Mouse (Mus musculus) forebrain, embryonic 15.5 days (tissue): ENCODE data around the gene Atp5s. TPM values are rescaled to one million over a fixed set of nuclear protein-coding genes. Genes with fewer than 3 reads are reported as not detected.

Experiments used
- ATAC-seq: fragments of 200-750 bp; cut with Nextera tagmentation; replicated peaks from 2 replicates; pipeline ENCODE4 v1.8.0; 2017; ENCODE audit warnings: mild to moderate bottlenecking, moderate TSS enrichment, moderate library complexity
- H3K27ac ChIP-seq: fragments of 300-500 bp; sonication (generic); replicated peaks from 2 replicates; pipeline ENCODE4 v1.5.1; 2015; ENCODE audit warnings: mild to moderate bottlenecking, inconsistent platforms
- H3K27me3 ChIP-seq: fragments of 300-500 bp; sonication (generic); 2 replicates; pipeline ENCODE4 v1.6.1; 2015; ENCODE audit warnings: inconsistent platforms
- H3K36me3 ChIP-seq: fragments of 300-500 bp; sonication (generic); 2 replicates; pipeline ENCODE4 v1.6.1; 2015; ENCODE audit warnings: mild to moderate bottlenecking, inconsistent platforms
- H3K4me1 ChIP-seq: fragments of 300-500 bp; sonication (generic); 2 replicates; pipeline ENCODE4 v1.6.1; 2015; ENCODE audit warnings: inconsistent platforms
- H3K4me2 ChIP-seq: fragments of 300-500 bp; sonication (generic); replicated peaks from 2 replicates; pipeline ENCODE4 v1.6.1; 2015; ENCODE audit warnings: mild to moderate bottlenecking, inconsistent platforms
- H3K4me3 ChIP-seq: fragments of 300-500 bp; sonication (generic); 2 replicates; pipeline ENCODE4 v1.5.1; 2015; ENCODE audit warnings: mild to moderate bottlenecking, inconsistent platforms
- H3K9ac ChIP-seq: fragments of 300-500 bp; sonication (generic); replicated peaks from 2 replicates; pipeline ENCODE4 v1.6.1; 2015; ENCODE audit warnings: mild to moderate bottlenecking, inconsistent platforms
- H3K9me3 ChIP-seq: fragments of 300-500 bp; sonication (generic); 2 replicates; pipeline ENCODE4 v1.6.1; 2016; ENCODE audit warnings: inconsistent platforms
- WGBS: fragments of 180-500 bp; shearing (Covaris S2); methylation state at CpG from one replicate; pipeline ENCODE4 v1.1.7; 2015; ENCODE audit warnings: mixed read lengths; 5-methylcytosine and 5-hydroxymethylcytosine counted together
- polyA plus RNA-seq: library from polyadenylated mRNA; unstranded; fragments of >200 nt; fragmentation: Nextera tagmentation; extraction: Ambion mirVana; gene quantifications from 2 replicates; pipeline ENCODE4 v1.2.1, GENCODE M21; 2015

The Atp5s gene
- 24.3 and 25.9 TPM in 2 replicates for polyA plus RNA-seq

GRCm38 (mm10) chr12:69724711-69725460, at the start of gene Atp5s, which contains the start of gene L2hgdh:
Atp5s (plus strand) TSS chr12:69724950.
L2hgdh (minus strand) TSS chr12:69724873.
- WGBS = under 1% methylated on average over 60 of the region's 60 CpGs
- H3K4me1 ChIP-seq = peaks cover 15% of the 10 kb centered on the region
- H3K27me3 ChIP-seq = no peaks in the 10 kb centered on the region
- H3K9me3 ChIP-seq = no peaks in the 10 kb centered on the region
- peak within 1 kb of the TSS; percentile 73 for H3K9ac ChIP-seq
- peak within 1 kb of the TSS; percentile 72 for H3K4me2 ChIP-seq
- peak within 1 kb of the TSS; percentile 66 for H3K27ac ChIP-seq
- H3K4me3 ChIP-seq = peak within 1 kb of the TSS; percentile 84
- peak; percentile 97 for ATAC-seq
- peaks cover 7% of the 10 kb centered on the region for H3K36me3 ChIP-seq

- Histone ChIP-seq H3K9ac (no peak overlapping the region), H3K4me3 (no peak overlapping the region), H3K4me1 (peaks cover 17% of the 10 kb centered on the region), H3K4me2 (no peak overlapping the region), H3K27ac (no peak overlapping the region), H3K27me3 (no peaks in the 10 kb centered on the region), H3K36me3 (no peaks in the 10 kb centered on the region), H3K9me3 (no peaks in the 10 kb centered on the region)
- ATAC-seq = no peak
- WGBS = 94% methylated on average over 4 of the region's 4 CpGs
Measured at GRCm38 (mm10) chr12:69676157-69676556, 48.6 kb upstream of the Atp5s start.

DNA sequence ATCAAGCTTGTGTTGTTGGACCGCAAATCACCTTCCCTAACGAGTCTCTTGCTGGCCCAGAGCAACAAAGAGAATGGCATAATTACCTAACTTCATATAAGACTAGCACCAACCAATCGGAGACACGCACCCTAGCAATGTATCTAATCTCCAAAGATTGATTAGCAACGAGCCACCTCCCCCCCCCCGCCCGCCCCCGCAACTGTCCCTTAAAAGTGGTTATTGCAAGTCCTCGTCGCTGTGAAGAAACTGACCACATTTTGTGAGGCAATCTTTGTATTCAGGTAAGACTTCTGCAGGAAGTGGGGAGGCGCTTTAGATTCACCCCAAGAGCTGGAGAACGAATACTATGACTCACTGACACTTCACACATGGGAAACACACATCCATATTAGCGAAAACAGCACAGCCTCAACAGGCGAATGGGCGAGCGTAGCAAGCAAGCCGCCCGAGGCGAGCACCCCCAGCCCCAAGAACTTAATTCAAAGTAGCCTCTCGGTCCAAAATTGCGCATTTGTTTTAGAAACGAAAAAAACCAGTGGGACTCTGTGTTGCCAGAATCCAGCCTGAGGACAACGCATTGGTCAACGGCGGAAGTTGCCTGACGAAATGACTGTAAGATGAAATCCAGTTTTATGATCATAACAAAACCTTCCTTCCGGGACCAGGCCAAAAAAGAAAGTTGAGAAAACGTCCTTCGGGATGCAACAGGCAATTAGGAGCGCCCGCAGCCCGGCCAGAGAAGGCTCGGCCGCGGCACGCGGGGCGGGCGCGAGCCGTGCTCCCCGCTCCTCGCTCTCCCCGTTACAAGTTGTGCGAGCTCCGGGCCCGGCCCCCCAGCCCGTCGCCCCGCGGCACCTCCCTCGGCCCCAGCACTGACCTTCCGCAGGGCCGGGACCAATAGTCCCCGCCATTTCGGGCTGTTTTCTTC, 43.9 kb upstream of the Atp5s start:
- peak; percentile 47 for ATAC-seq
- WGBS = under 1% methylated on average over 56 of the region's 56 CpGs
- H3K27ac ChIP-seq = peak overlapping the region; percentile 95
- no peaks in the 10 kb centered on the region for H3K27me3 ChIP-seq
- H3K9me3 ChIP-seq = no peaks in the 10 kb centered on the region
- H3K4me2 ChIP-seq = peak overlapping the region; percentile 73
- peaks cover 25% of the 10 kb centered on the region for H3K4me1 ChIP-seq
- peak overlapping the region; percentile 100 for H3K4me3 ChIP-seq
- H3K36me3 ChIP-seq = no peaks in the 10 kb centered on the region
- H3K9ac ChIP-seq = peak overlapping the region; percentile 94

GRCm38 (mm10) chr12:69681566-69682061, 43.1 kb upstream of the Atp5s start, which contains the start of gene Sos2:
Sos2 (minus strand) TSS chr12:69681852.
- Histone ChIP-seq H3K27me3 (no peaks in the 10 kb centered on the region), H3K4me3 (peak within 1 kb of the TSS; percentile 100), H3K4me1 (peaks cover 25% of the 10 kb centered on the region), H3K27ac (peak within 1 kb of the TSS; percentile 95), H3K4me2 (peak within 1 kb of the TSS; percentile 73), H3K36me3 (no peaks in the 10 kb centered on the region), H3K9me3 (no peaks in the 10 kb centered on the region), H3K9ac (peak within 1 kb of the TSS; percentile 94)
- peak; percentile 76 for ATAC-seq
- 1% methylated on average over 43 of the region's 85 CpGs for WGBS

DNA sequence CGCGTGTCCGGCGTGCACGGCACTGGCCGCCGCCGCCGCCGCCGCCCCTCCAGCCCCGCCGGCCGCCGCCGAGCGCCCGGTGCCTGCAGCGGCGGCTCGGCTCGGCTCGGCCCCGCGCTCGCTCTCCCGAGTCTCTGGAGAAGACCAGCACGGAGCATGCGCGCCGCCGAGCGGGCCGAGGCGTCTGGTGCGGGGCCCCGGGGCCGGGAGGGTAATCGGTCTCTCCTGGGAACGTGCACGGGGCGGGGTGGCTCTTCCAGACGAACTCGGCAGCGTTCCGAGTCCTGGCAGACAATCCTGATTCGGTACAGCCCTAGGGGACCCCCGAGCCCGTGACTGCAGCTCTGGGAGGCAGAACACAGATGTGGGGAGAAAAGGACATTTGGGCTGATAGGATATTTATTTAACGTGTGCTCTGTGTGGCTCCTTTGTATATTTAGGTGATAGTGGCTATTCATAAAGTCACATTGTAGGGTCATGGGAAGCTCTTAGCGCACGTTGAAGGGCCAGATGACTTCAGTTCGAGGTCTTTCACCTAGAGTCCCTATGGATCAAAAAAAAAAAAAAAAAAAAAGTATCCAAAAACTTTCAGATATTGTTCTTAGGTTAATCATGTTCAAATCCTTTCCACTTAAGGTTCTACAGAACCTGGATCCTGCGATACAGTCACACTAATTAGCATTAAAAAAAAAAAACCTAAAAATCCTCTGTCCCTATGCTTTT, 42.5 kb upstream of the Atp5s start:
- H3K4me3 ChIP-seq = peak overlapping the region; percentile 100
- no peaks in the 10 kb centered on the region for H3K9me3 ChIP-seq
- H3K4me2 ChIP-seq = peak overlapping the region; percentile 73
- H3K4me1 ChIP-seq = peaks cover 25% of the 10 kb centered on the region
- no peaks in the 10 kb centered on the region for H3K36me3 ChIP-seq
- H3K27ac ChIP-seq = peak overlapping the region; percentile 95
- WGBS = under 1% methylated on average over 47 of the region's 54 CpGs
- H3K9ac ChIP-seq = peak overlapping the region; percentile 94
- no peaks in the 10 kb centered on the region for H3K27me3 ChIP-seq
- peak; percentile 93 for ATAC-seq

DNA sequence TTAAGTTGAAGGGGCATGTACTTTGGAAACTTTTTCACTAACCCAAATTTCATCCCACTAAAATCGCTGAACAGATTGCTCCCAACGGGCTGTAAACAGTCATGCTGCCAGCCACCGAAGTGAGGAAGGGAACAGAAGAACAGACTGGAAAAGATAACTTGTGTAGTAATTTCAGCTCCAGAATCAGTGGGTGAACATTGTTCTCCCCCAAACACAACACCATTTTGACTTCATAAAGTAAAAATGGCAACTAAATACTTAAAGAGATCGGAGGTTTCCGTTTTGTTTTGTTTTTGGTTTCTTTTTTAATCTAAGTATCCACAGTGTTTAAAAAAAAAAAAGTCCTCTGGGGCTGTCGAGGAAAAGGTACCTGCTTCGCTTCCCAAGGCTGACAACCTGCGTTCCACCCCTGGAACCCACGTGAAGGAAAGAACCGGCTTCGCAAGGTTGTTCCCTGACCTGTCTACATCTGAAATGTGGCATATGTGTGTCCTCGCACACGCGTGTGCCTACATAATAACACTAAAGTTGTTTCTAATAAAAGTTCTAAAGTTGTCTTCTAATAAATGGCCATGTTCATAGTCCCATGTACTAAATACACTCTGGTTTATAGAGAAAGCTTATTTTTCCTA, 41.8 kb upstream of the Atp5s start:
- H3K9ac ChIP-seq = no peak overlapping the region

DNA sequence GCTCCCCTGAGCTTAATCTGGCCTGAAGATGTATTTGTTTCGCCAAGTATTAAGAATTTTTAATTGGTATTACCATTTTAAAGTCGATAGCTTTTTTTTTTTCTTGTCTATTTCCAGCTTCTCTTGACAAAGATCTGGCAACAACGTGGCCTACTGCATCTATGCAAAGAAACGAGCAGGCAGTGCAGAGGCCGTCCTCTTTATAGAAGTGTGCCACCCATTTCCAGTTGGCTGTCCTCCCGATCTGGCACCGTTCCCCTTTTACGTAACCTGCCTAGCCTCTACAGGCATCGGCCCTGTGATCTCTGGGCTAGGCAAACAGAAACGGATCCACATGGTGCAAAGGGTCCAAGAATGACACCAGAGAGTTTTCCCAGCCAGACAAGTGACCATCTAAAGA, 41.2 kb upstream of the Atp5s start:
- H3K4me2 ChIP-seq = no peak overlapping the region
- 30% methylated on average over 10 of the region's 10 CpGs for WGBS
- no peaks in the 10 kb centered on the region for H3K36me3 ChIP-seq
- H3K9me3 ChIP-seq = no peaks in the 10 kb centered on the region
- H3K9ac ChIP-seq = no peak overlapping the region
- H3K4me1 ChIP-seq = peaks cover 25% of the 10 kb centered on the region
- no peaks in the 10 kb centered on the region for H3K27me3 ChIP-seq
- no peak overlapping the region for H3K4me3 ChIP-seq
- H3K27ac ChIP-seq = no peak overlapping the region
- 0 out of 2 replicates have a peak, but pooled peaks have one; percentile 14 for ATAC-seq

More for the DNA sequence above, 41.8 kb upstream of the Atp5s start:
- peaks cover 25% of the 10 kb centered on the region for H3K4me1 ChIP-seq
- no peak for ATAC-seq
- peak overlapping the region; percentile 100 for H3K4me3 ChIP-seq
- H3K27me3 ChIP-seq = no peaks in the 10 kb centered on the region
- peak overlapping the region; percentile 73 for H3K4me2 ChIP-seq
- H3K9me3 ChIP-seq = no peaks in the 10 kb centered on the region
- H3K36me3 ChIP-seq = no peaks in the 10 kb centered on the region
- 46% methylated on average over 14 of the region's 14 CpGs for WGBS
- no peak overlapping the region for H3K27ac ChIP-seq

DNA sequence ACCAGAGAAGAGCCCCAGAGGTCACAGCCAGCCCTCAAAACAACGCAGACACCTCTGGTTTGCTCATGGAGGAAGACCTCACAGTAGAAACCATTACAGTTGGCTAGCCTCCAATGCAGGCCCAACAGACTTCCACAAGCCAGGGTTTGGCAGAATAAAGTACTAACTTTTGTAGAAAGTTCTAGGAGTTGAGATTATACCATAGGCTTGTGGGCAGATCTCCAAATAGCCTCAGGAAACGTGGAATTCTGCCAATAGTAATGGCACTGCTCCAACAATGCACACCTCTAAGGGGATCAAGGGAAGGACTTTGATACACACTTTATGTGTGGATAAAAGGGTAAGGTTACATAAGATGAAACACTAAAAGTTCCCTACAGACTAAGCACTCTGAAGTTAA, 36.4 kb upstream of the Atp5s start:
- Histone ChIP-seq H3K27me3 (no peaks in the 10 kb centered on the region), H3K27ac (no peak overlapping the region), H3K4me2 (no peak overlapping the region), H3K9ac (no peak overlapping the region), H3K9me3 (no peaks in the 10 kb centered on the region), H3K36me3 (no peaks in the 10 kb centered on the region), H3K4me1 (0 out of 2 replicates have a peak, but pooled peaks cover 4% of the 10 kb centered on the region), H3K4me3 (no peak overlapping the region)
- 52% methylated on average over 2 of the region's 2 CpGs for WGBS
- ATAC-seq = no peak

DNA sequence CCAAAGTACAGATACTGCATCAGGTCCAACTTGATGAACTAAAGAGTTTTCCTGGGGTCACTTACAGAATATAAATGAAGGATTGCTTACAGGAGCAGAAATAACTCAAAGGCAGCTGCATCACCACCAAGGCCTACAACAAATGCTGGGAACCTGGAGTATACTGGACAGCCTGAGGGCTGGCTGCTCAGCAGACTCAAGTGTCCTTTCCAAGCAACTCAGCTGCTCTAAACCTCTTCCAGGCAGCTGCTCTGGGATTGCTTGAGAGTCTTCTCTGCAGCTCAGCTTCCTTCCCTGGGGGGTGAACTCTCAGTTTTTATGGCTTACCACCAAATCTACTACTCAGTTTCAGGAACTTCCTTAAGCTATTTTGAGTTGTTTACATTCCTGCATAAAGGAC, 35.7 kb upstream of the Atp5s start:
- Histone ChIP-seq H3K4me3 (no peak overlapping the region), H3K4me1 (no peaks in the 10 kb centered on the region), H3K27ac (no peak overlapping the region), H3K36me3 (no peaks in the 10 kb centered on the region), H3K9me3 (no peaks in the 10 kb centered on the region), H3K4me2 (no peak overlapping the region), H3K9ac (no peak overlapping the region), H3K27me3 (no peaks in the 10 kb centered on the region)
- no peak for ATAC-seq

DNA sequence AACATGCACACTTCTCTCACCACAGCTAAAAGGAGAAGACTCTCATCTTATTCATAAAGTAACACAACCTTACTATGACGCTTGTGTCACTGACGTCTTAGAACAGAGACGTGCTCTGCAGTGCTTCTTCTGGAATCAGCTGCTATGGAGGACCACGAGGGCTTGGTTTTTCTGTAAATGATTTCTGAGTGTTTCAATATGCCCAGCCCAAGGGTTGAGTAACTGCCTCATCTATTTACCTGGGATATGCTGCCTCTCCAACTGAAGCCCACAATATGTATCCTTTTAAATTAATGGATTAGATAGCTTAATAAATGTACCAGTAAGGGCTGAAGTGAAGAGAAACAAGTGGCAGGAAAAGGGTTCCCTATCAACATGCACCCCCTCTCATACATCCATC, 34.0 kb upstream of the Atp5s start:
- no peak for ATAC-seq
- H3K9me3 ChIP-seq = no peaks in the 10 kb centered on the region
- no peak overlapping the region for H3K9ac ChIP-seq
- no peaks in the 10 kb centered on the region for H3K27me3 ChIP-seq
- 96% methylated on average over 4 of the region's 4 CpGs for WGBS
- H3K4me3 ChIP-seq = no peak overlapping the region
- H3K4me1 ChIP-seq = no peaks in the 10 kb centered on the region
- H3K4me2 ChIP-seq = no peak overlapping the region
- no peak overlapping the region for H3K27ac ChIP-seq
- H3K36me3 ChIP-seq = no peaks in the 10 kb centered on the region

DNA sequence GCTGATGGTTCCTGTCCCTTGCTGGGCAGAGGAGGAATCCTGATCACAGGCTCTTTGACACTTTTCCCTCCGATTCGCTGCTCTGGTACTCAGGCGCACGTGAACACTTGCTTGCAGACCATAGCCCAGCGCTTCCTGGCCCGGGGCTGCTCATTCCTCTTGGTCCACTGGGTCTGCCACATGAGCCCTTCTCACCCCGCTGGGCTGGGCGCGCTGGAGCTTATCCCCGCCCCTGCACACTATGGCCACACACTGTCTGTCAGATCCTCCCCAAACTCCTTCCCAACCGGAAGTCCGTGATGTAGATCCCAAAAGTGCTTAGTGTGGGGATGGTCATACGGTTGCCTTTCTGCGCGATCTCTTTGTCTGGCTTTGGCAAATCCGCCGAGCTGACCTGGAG, 31.3 kb upstream of the Atp5s start:
- ATAC-seq = no peak
- WGBS = 80% methylated on average over 17 of the region's 17 CpGs
- Histone ChIP-seq H3K36me3 (no peaks in the 10 kb centered on the region), H3K4me2 (no peak overlapping the region), H3K27ac (no peak overlapping the region), H3K9me3 (no peaks in the 10 kb centered on the region), H3K27me3 (no peaks in the 10 kb centered on the region), H3K4me1 (no peaks in the 10 kb centered on the region), H3K4me3 (no peak overlapping the region), H3K9ac (no peak overlapping the region)
